Mouse (Mus musculus): ENCODE data around the gene Tshz2. TPM values are rescaled to one million over a fixed set of nuclear protein-coding genes. Genes with fewer than 3 reads are reported as not detected.
"Not testable (repeated sequence)": the region's sequence is repeated elsewhere in the genome, so short reads cannot be mapped to it uniquely, and the experiment has no call there.

The Tshz2 gene
- 3.6 and 4.7 TPM in 2 replicates for polyA plus RNA-seq (2015; fragmentation: Nextera tagmentation; extraction: Ambion mirVana)

- Histone ChIP-seq H3K4me2 (peak within 1 kb of the TSS; percentile 92), H3K9me3 (replicated peaks) (no peaks in the 10 kb centered on the region), H3K27ac (peak within 1 kb of the TSS; percentile 81), H3K9ac (peak within 1 kb of the TSS; percentile 76), H3K27me3 (no peaks in the 10 kb centered on the region), H3K36me3 (no peaks in the 10 kb centered on the region), H3K4me3 (peak within 1 kb of the TSS; percentile 67), H3K4me1 (replicated peaks) (peaks cover 12% of the 10 kb centered on the region; the same call in 1 of the 2 replicates)
- under 1% methylated on average over 22 of the region's 22 CpGs for WGBS
- ATAC-seq (replicated peaks; ENCODE audit: insufficient number of reproducible peaks, insufficient read depth, low FRiP score, low read depth): peak; percentile 74
Observed at GRCm38 (mm10) chr2:169632338-169633151, at the start of gene Tshz2. Gene Tshz2, plus strand, starts transcription at chr2:169633013.

- Histone ChIP-seq H3K4me2 (no peak overlapping the region), H3K36me3 (no peaks in the 10 kb centered on the region), H3K9me3 (replicated peaks) (no peaks in the 10 kb centered on the region), H3K9ac (no peak overlapping the region), H3K27ac (no peak overlapping the region), H3K4me1 (replicated peaks) (no peaks in the 10 kb centered on the region), H3K4me3 (no peak overlapping the region), H3K27me3 (no peaks in the 10 kb centered on the region)
- no peak for ATAC-seq (replicated peaks; ENCODE audit: insufficient number of reproducible peaks, insufficient read depth, low FRiP score, low read depth)
- WGBS: 69% methylated on average over 3 of the region's 3 CpGs
Observed at GRCm38 (mm10) chr2:169583476-169583875, 49.3 kb upstream of the Tshz2 start.

- no peak overlapping the region for H3K9ac ChIP-seq
- 77% methylated on average over 15 of the region's 15 CpGs for WGBS
- H3K4me1 ChIP-seq (replicated peaks): no peaks in the 10 kb centered on the region
- no peak overlapping the region for H3K27ac ChIP-seq
- no peaks in the 10 kb centered on the region for H3K36me3 ChIP-seq
- H3K4me2 ChIP-seq: no peak overlapping the region
- no peaks in the 10 kb centered on the region for H3K27me3 ChIP-seq
- no peaks in the 10 kb centered on the region for H3K9me3 ChIP-seq (replicated peaks)
- H3K4me3 ChIP-seq: no peak overlapping the region
- no peak for ATAC-seq (replicated peaks; ENCODE audit: insufficient number of reproducible peaks, insufficient read depth, low FRiP score, low read depth)
Observed at GRCm38 (mm10) chr2:169584745-169585456, 47.9 kb upstream of the Tshz2 start.

- Histone ChIP-seq H3K9ac (no peak overlapping the region), H3K4me3 (no peak overlapping the region), H3K4me2 (no peak overlapping the region), H3K9me3 (replicated peaks) (no peaks in the 10 kb centered on the region), H3K27me3 (no peaks in the 10 kb centered on the region), H3K27ac (no peak overlapping the region), H3K4me1 (replicated peaks) (no peaks in the 10 kb centered on the region), H3K36me3 (no peaks in the 10 kb centered on the region)
- WGBS: 72% methylated on average over 12 of the region's 12 CpGs
- no peak for ATAC-seq (replicated peaks; ENCODE audit: insufficient number of reproducible peaks, insufficient read depth, low FRiP score, low read depth)
Observed at GRCm38 (mm10) chr2:169585631-169586285, 47.1 kb upstream of the Tshz2 start.

- H3K4me1 ChIP-seq (replicated peaks): no peaks in the 10 kb centered on the region
- no peak overlapping the region for H3K9ac ChIP-seq
- no peaks in the 10 kb centered on the region for H3K27me3 ChIP-seq
- no peak overlapping the region for H3K4me2 ChIP-seq
- H3K36me3 ChIP-seq: no peaks in the 10 kb centered on the region
- no peak overlapping the region for H3K27ac ChIP-seq
- no peak for ATAC-seq (replicated peaks; ENCODE audit: insufficient number of reproducible peaks, insufficient read depth, low FRiP score, low read depth)
- 58% methylated on average over 3 of the region's 3 CpGs for WGBS
- H3K4me3 ChIP-seq: no peak overlapping the region
- H3K9me3 ChIP-seq (replicated peaks): no peaks in the 10 kb centered on the region
Observed at GRCm38 (mm10) chr2:169586688-169587087, 46.1 kb upstream of the Tshz2 start.

- not testable (repeated sequence) for H3K4me2 ChIP-seq; H3K9ac ChIP-seq; H3K36me3 ChIP-seq; H3K27me3 ChIP-seq; H3K4me3 ChIP-seq; H3K9me3 ChIP-seq (replicated peaks); H3K4me1 ChIP-seq (replicated peaks); ATAC-seq (replicated peaks; ENCODE audit: insufficient number of reproducible peaks, insufficient read depth, low FRiP score, low read depth); H3K27ac ChIP-seq
Observed at GRCm38 (mm10) chr2:169587645-169588044, 45.2 kb upstream of the Tshz2 start, which contains the start of gene Gm11011. Gene Gm11011, minus strand, starts transcription at chr2:169587745.

- H3K9me3 ChIP-seq (replicated peaks): no peaks in the 10 kb centered on the region
- no peaks in the 10 kb centered on the region for H3K36me3 ChIP-seq
- H3K4me3 ChIP-seq: no peak overlapping the region
- H3K4me1 ChIP-seq (replicated peaks): no peaks in the 10 kb centered on the region
- 87% methylated on average over 10 of the region's 10 CpGs for WGBS
- no peak overlapping the region for H3K27ac ChIP-seq
- no peak overlapping the region for H3K9ac ChIP-seq
- ATAC-seq (replicated peaks; ENCODE audit: insufficient number of reproducible peaks, insufficient read depth, low FRiP score, low read depth): no peak
- no peak overlapping the region for H3K4me2 ChIP-seq
- H3K27me3 ChIP-seq: no peaks in the 10 kb centered on the region
Observed at GRCm38 (mm10) chr2:169589697-169590096, 43.1 kb upstream of the Tshz2 start.

GRCm38 (mm10) chr2:169590412-169590811, 42.4 kb upstream of the Tshz2 start:
- no peak for ATAC-seq (replicated peaks; ENCODE audit: insufficient number of reproducible peaks, insufficient read depth, low FRiP score, low read depth)
- Histone ChIP-seq H3K9me3 (replicated peaks) (no peaks in the 10 kb centered on the region), H3K27me3 (no peaks in the 10 kb centered on the region), H3K4me3 (no peak overlapping the region), H3K36me3 (no peaks in the 10 kb centered on the region), H3K27ac (no peak overlapping the region), H3K4me2 (no peak overlapping the region), H3K4me1 (replicated peaks) (no peaks in the 10 kb centered on the region), H3K9ac (no peak overlapping the region)
- WGBS: 71% methylated on average over 8 of the region's 8 CpGs

- no peak overlapping the region for H3K9ac ChIP-seq
- no peaks in the 10 kb centered on the region for H3K4me1 ChIP-seq (replicated peaks)
- no peaks in the 10 kb centered on the region for H3K9me3 ChIP-seq (replicated peaks)
- no peak overlapping the region for H3K4me2 ChIP-seq
- H3K27ac ChIP-seq: no peak overlapping the region
- WGBS: 59% methylated on average over 3 of the region's 3 CpGs
- no peak overlapping the region for H3K4me3 ChIP-seq
- H3K27me3 ChIP-seq: no peaks in the 10 kb centered on the region
- no peaks in the 10 kb centered on the region for H3K36me3 ChIP-seq
- no peak for ATAC-seq (replicated peaks; ENCODE audit: insufficient number of reproducible peaks, insufficient read depth, low FRiP score, low read depth)
Observed at GRCm38 (mm10) chr2:169593742-169594141, 39.1 kb upstream of the Tshz2 start.

- Histone ChIP-seq H3K36me3 (no peaks in the 10 kb centered on the region), H3K4me2 (no peak overlapping the region), H3K27ac (no peak overlapping the region), H3K27me3 (no peaks in the 10 kb centered on the region), H3K9ac (no peak overlapping the region), H3K4me3 (no peak overlapping the region), H3K9me3 (replicated peaks) (no peaks in the 10 kb centered on the region), H3K4me1 (replicated peaks) (no peaks in the 10 kb centered on the region)
- WGBS: 83% methylated on average over 6 of the region's 6 CpGs
- no peak for ATAC-seq (replicated peaks; ENCODE audit: insufficient number of reproducible peaks, insufficient read depth, low FRiP score, low read depth)
Observed at GRCm38 (mm10) chr2:169597357-169597756, 35.5 kb upstream of the Tshz2 start.

- 89% methylated on average over 8 of the region's 8 CpGs for WGBS
- no peak overlapping the region for H3K9ac ChIP-seq
- H3K9me3 ChIP-seq (replicated peaks): no peaks in the 10 kb centered on the region
Observed at GRCm38 (mm10) chr2:169597971-169598370, 34.8 kb upstream of the Tshz2 start.

More at GRCm38 (mm10) chr2:169597971-169598370, 34.8 kb upstream of the Tshz2 start:
- Histone ChIP-seq H3K27me3 (no peaks in the 10 kb centered on the region), H3K4me1 (replicated peaks) (no peaks in the 10 kb centered on the region), H3K4me2 (no peak overlapping the region), H3K4me3 (no peak overlapping the region), H3K36me3 (no peaks in the 10 kb centered on the region), H3K27ac (no peak overlapping the region)
- ATAC-seq (replicated peaks; ENCODE audit: insufficient number of reproducible peaks, insufficient read depth, low FRiP score, low read depth): no peak

All from heart, embryonic 15.5 days (tissue).